Mouse (Mus musculus) ES-Bruce4 (cell line): ENCODE data around the gene Caskin2.

Experiments used
- CTCF ChIP-seq: IDR thresholded peaks from one replicate; pipeline ENCODE4 v1.8.1; 2011; ENCODE audit warnings: low read depth, low read length
- EP300 ChIP-seq: IDR thresholded peaks from 2 replicates; pipeline ENCODE4 v1.6.1; 2011; ENCODE audit warnings: low read depth, low read length; ENCODE audit not compliant: insufficient read depth
- POLR2A ChIP-seq: IDR thresholded peaks from one replicate; pipeline ENCODE4 v1.8.1; 2011; ENCODE audit warnings: low read length; ENCODE audit not compliant: insufficient read depth

DNA sequence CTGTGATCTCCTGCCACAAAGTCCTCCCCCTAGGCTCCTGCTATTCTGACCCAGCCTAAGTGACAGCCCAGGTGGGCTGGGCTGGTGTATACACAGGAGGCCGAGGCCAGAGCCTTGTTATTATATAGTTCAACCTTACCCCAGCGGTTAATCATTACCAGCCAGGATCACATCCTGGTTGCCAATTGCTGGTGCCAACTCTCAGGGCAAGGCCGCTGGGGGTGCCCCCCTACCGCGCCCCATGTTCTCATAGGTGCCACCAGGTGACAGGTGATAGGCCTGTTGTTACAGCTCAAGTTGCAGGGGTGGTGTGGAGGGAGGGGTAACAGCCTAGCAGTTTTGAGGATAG, 30.4 kb upstream of the Caskin2 start:
- TF ChIP-seq CTCF: no peak
- TF ChIP-seq EP300: no peak
- TF ChIP-seq POLR2A: no peak
